Mouse (Mus musculus): ENCODE results near the gene Dnajc25. TPM values are rescaled to one million over a fixed set of nuclear protein-coding genes. Genes with fewer than 3 reads are reported as not detected.

The Dnajc25 gene
- polyA plus RNA-seq, 1 experiment from 2014 or later, result 6.5 TPM

GRCm38 (mm10) chr4:59037525-59037924 lies 42.7 kb downstream of the Dnajc25 start:
- no peaks in the 10 kb centered on the region for H3K36me3 ChIP-seq (ENCODE audit: control insufficient read depth, insufficient read depth, low read length)
- ATAC-seq (ENCODE audit: low FRiP score), result no peak
- 80% methylated on average over 3 of the region's 3 CpGs for WGBS

GRCm38 (mm10) chr4:59040397-59041287 lies 45.8 kb downstream of the Dnajc25 start:
- no peak overlapping the region for H3K27ac ChIP-seq (ENCODE audit: low read depth, low read length)
- H3K27me3 ChIP-seq (ENCODE audit: control insufficient read depth, insufficient read depth, low read length), result no peaks in the 10 kb centered on the region
- no peak overlapping the region for H3K4me2 ChIP-seq (replicated peaks; ENCODE audit: low read depth, low read length)
- no peaks in the 10 kb centered on the region; the same call in 1 of the 2 replicates for H3K4me1 ChIP-seq (replicated peaks; ENCODE audit: control insufficient read depth, insufficient read depth, low read length)
- ATAC-seq (ENCODE audit: low FRiP score) (no peak), DNase-seq (ENCODE audit: low spot score) (no peak)
- H3K36me3 ChIP-seq (ENCODE audit: control insufficient read depth, insufficient read depth, low read length), result no peaks in the 10 kb centered on the region
- H3K9ac ChIP-seq (ENCODE audit: low read depth, low read length), result no peak overlapping the region
- H3K4me3 ChIP-seq (ENCODE audit: low read depth, low read length), result no peak overlapping the region
- WGBS, result 88% methylated on average over 11 of the region's 11 CpGs
- H3K9me3 ChIP-seq (ENCODE audit: control insufficient read depth, low read length), result no peaks in the 10 kb centered on the region

More at GRCm38 (mm10) chr4:59037525-59037924, 42.7 kb downstream of the Dnajc25 start:
- DNase-seq (ENCODE audit: low spot score), result no peak
- no peaks in the 10 kb centered on the region; the same call in 1 of the 2 replicates for H3K4me1 ChIP-seq (replicated peaks; ENCODE audit: control insufficient read depth, insufficient read depth, low read length)
- H3K27ac ChIP-seq (ENCODE audit: low read depth, low read length), result no peak overlapping the region
- H3K9ac ChIP-seq (ENCODE audit: low read depth, low read length), result no peak overlapping the region
- no peak overlapping the region for H3K4me2 ChIP-seq (replicated peaks; ENCODE audit: low read depth, low read length)
- H3K9me3 ChIP-seq (ENCODE audit: control insufficient read depth, low read length), result no peaks in the 10 kb centered on the region
- H3K4me3 ChIP-seq (ENCODE audit: low read depth, low read length), result no peak overlapping the region
- H3K27me3 ChIP-seq (ENCODE audit: control insufficient read depth, insufficient read depth, low read length), result no peaks in the 10 kb centered on the region

- Histone ChIP-seq H3K4me1 (replicated peaks; ENCODE audit: control insufficient read depth, insufficient read depth, low read length) (peaks cover 2% of the 10 kb centered on the region; the same call in 1 of the 2 replicates), H3K9me3 (ENCODE audit: control insufficient read depth, low read length) (no peaks in the 10 kb centered on the region), H3K36me3 (ENCODE audit: control insufficient read depth, insufficient read depth, low read length) (no peaks in the 10 kb centered on the region), H3K27me3 (ENCODE audit: control insufficient read depth, insufficient read depth, low read length) (no peaks in the 10 kb centered on the region), H3K4me3 (ENCODE audit: low read depth, low read length) (no peak overlapping the region), H3K9ac (ENCODE audit: low read depth, low read length) (no peak overlapping the region), H3K4me2 (replicated peaks; ENCODE audit: low read depth, low read length) (no peak overlapping the region), H3K27ac (ENCODE audit: low read depth, low read length) (no peak overlapping the region)
- DNase-seq (ENCODE audit: low spot score) (no peak), ATAC-seq (ENCODE audit: low FRiP score) (no peak)
- WGBS, result 99% methylated on average over 5 of the region's 5 CpGs
These were observed 48.2 kb downstream of the Dnajc25 start for GRCm38 (mm10) chr4:59043074-59043473.

- Histone ChIP-seq H3K27me3 (ENCODE audit: control insufficient read depth, insufficient read depth, low read length) (no peaks in the 10 kb centered on the region), H3K36me3 (ENCODE audit: control insufficient read depth, insufficient read depth, low read length) (no peaks in the 10 kb centered on the region), H3K9ac (ENCODE audit: low read depth, low read length) (no peak overlapping the region), H3K27ac (ENCODE audit: low read depth, low read length) (no peak overlapping the region), H3K9me3 (ENCODE audit: control insufficient read depth, low read length) (no peaks in the 10 kb centered on the region), H3K4me2 (replicated peaks; ENCODE audit: low read depth, low read length) (no peak overlapping the region), H3K4me1 (replicated peaks; ENCODE audit: control insufficient read depth, insufficient read depth, low read length) (peaks cover 2% of the 10 kb centered on the region; the same call in 1 of the 2 replicates), H3K4me3 (ENCODE audit: low read depth, low read length) (no peak overlapping the region)
- DNase-seq (ENCODE audit: low spot score) (no peak), ATAC-seq (ENCODE audit: low FRiP score) (no peak)
- WGBS, result 95% methylated on average over 6 of the region's 6 CpGs
These were observed 49.0 kb downstream of the Dnajc25 start for GRCm38 (mm10) chr4:59043891-59044290.

GRCm38 (mm10) chr4:59047222-59047621 lies 52.4 kb downstream of the Dnajc25 start:
- H3K4me2 ChIP-seq (replicated peaks; ENCODE audit: low read depth, low read length), result no peak overlapping the region
- H3K4me3 ChIP-seq (ENCODE audit: low read depth, low read length), result no peak overlapping the region
- no peak overlapping the region for H3K9ac ChIP-seq (ENCODE audit: low read depth, low read length)
- 18% methylated on average over 3 of the region's 3 CpGs for WGBS
- ATAC-seq (ENCODE audit: low FRiP score) (no peak), DNase-seq (ENCODE audit: low spot score) (no peak)
- no peaks in the 10 kb centered on the region for H3K9me3 ChIP-seq (ENCODE audit: control insufficient read depth, low read length)
- H3K27ac ChIP-seq (ENCODE audit: low read depth, low read length), result no peak overlapping the region
- H3K27me3 ChIP-seq (ENCODE audit: control insufficient read depth, insufficient read depth, low read length), result no peaks in the 10 kb centered on the region
- no peaks in the 10 kb centered on the region for H3K36me3 ChIP-seq (ENCODE audit: control insufficient read depth, insufficient read depth, low read length)
- peaks cover 2% of the 10 kb centered on the region; the same call in 1 of the 2 replicates for H3K4me1 ChIP-seq (replicated peaks; ENCODE audit: control insufficient read depth, insufficient read depth, low read length)

GRCm38 (mm10) chr4:59051081-59051480 lies 56.2 kb downstream of the Dnajc25 start:
- no peaks in the 10 kb centered on the region for H3K27me3 ChIP-seq (ENCODE audit: control insufficient read depth, insufficient read depth, low read length)
- DNase-seq (ENCODE audit: low spot score), result no peak
- H3K9ac ChIP-seq (ENCODE audit: low read depth, low read length), result no peak overlapping the region
- H3K4me1 ChIP-seq (replicated peaks; ENCODE audit: control insufficient read depth, insufficient read depth, low read length), result peaks cover 2% of the 10 kb centered on the region; the same call in 1 of the 2 replicates
- H3K4me3 ChIP-seq (ENCODE audit: low read depth, low read length), result no peak overlapping the region
- H3K4me2 ChIP-seq (replicated peaks; ENCODE audit: low read depth, low read length), result no peak overlapping the region
- no peak for ATAC-seq (ENCODE audit: low FRiP score)
- no peaks in the 10 kb centered on the region for H3K36me3 ChIP-seq (ENCODE audit: control insufficient read depth, insufficient read depth, low read length)
- WGBS, result 88% methylated on average over 1 of the region's 1 CpGs
- no peaks in the 10 kb centered on the region for H3K9me3 ChIP-seq (ENCODE audit: control insufficient read depth, low read length)
- H3K27ac ChIP-seq (ENCODE audit: low read depth, low read length), result no peak overlapping the region

GRCm38 (mm10) chr4:59057929-59058328 lies 63.1 kb downstream of the Dnajc25 start:
- H3K4me3 ChIP-seq (ENCODE audit: low read depth, low read length), result no peak overlapping the region
- H3K4me1 ChIP-seq (replicated peaks; ENCODE audit: control insufficient read depth, insufficient read depth, low read length), result no peaks in the 10 kb centered on the region
- DNase-seq (ENCODE audit: low spot score) (no peak), ATAC-seq (ENCODE audit: low FRiP score) (no peak)
- H3K27me3 ChIP-seq (ENCODE audit: control insufficient read depth, insufficient read depth, low read length), result no peaks in the 10 kb centered on the region
- H3K27ac ChIP-seq (ENCODE audit: low read depth, low read length), result no peak overlapping the region
- no peaks in the 10 kb centered on the region for H3K9me3 ChIP-seq (ENCODE audit: control insufficient read depth, low read length)
- H3K36me3 ChIP-seq (ENCODE audit: control insufficient read depth, insufficient read depth, low read length), result no peaks in the 10 kb centered on the region
- WGBS, result 84% methylated on average over 3 of the region's 3 CpGs
- no peak overlapping the region for H3K9ac ChIP-seq (ENCODE audit: low read depth, low read length)
- no peak overlapping the region for H3K4me2 ChIP-seq (replicated peaks; ENCODE audit: low read depth, low read length)

- Histone ChIP-seq H3K36me3 (ENCODE audit: control insufficient read depth, insufficient read depth, low read length) (no peaks in the 10 kb centered on the region), H3K4me1 (replicated peaks; ENCODE audit: control insufficient read depth, insufficient read depth, low read length) (no peaks in the 10 kb centered on the region), H3K4me2 (replicated peaks; ENCODE audit: low read depth, low read length) (no peak overlapping the region), H3K27me3 (ENCODE audit: control insufficient read depth, insufficient read depth, low read length) (no peaks in the 10 kb centered on the region), H3K9me3 (ENCODE audit: control insufficient read depth, low read length) (no peaks in the 10 kb centered on the region), H3K4me3 (ENCODE audit: low read depth, low read length) (no peak overlapping the region), H3K9ac (ENCODE audit: low read depth, low read length) (no peak overlapping the region), H3K27ac (ENCODE audit: low read depth, low read length) (no peak overlapping the region)
- 78% methylated on average over 12 of the region's 12 CpGs for WGBS
- no peak for DNase-seq (ENCODE audit: low spot score)
- ATAC-seq (ENCODE audit: low FRiP score), result no peak
These were observed 67.7 kb downstream of the Dnajc25 start for GRCm38 (mm10) chr4:59062526-59062925.

- Histone ChIP-seq H3K4me3 (ENCODE audit: low read depth, low read length) (no peak overlapping the region), H3K9ac (ENCODE audit: low read depth, low read length) (no peak overlapping the region), H3K27me3 (ENCODE audit: control insufficient read depth, insufficient read depth, low read length) (no peaks in the 10 kb centered on the region), H3K9me3 (ENCODE audit: control insufficient read depth, low read length) (no peaks in the 10 kb centered on the region), H3K27ac (ENCODE audit: low read depth, low read length) (no peak overlapping the region), H3K4me1 (replicated peaks; ENCODE audit: control insufficient read depth, insufficient read depth, low read length) (no peaks in the 10 kb centered on the region), H3K36me3 (ENCODE audit: control insufficient read depth, insufficient read depth, low read length) (no peaks in the 10 kb centered on the region), H3K4me2 (replicated peaks; ENCODE audit: low read depth, low read length) (no peak overlapping the region)
- 55% methylated on average over 3 of the region's 3 CpGs for WGBS
- DNase-seq (ENCODE audit: low spot score) (no peak), ATAC-seq (ENCODE audit: low FRiP score) (no peak)
These were observed 74.4 kb downstream of the Dnajc25 start for GRCm38 (mm10) chr4:59069276-59069675.

All from hindbrain, embryonic 11.5 days (tissue).